Mouse (Mus musculus) midbrain, embryonic 13.5 days (tissue): ENCODE measurements around the gene Hs1bp3. TPM values are rescaled to one million over a fixed set of nuclear protein-coding genes. Genes with fewer than 3 reads are reported as not detected.

Experiments used
- ATAC-seq: fragments of 200-750 bp; cut with Nextera tagmentation; 2 replicates; pipeline ENCODE4 v1.8.0; 2017; ENCODE audit warnings: mild to moderate bottlenecking, moderate TSS enrichment, moderate library complexity
- H3K27ac ChIP-seq: fragments of 300-500 bp; sonication (generic); 2 replicates; pipeline ENCODE4 v1.5.1; 2015; ENCODE audit warnings: inconsistent platforms, mild to moderate bottlenecking, moderate library complexity
- H3K27me3 ChIP-seq: fragments of 300-500 bp; sonication (generic); 2 replicates; pipeline ENCODE4 v1.6.1; 2015; ENCODE audit warnings: mild to moderate bottlenecking, inconsistent platforms
- H3K36me3 ChIP-seq: fragments of 300-500 bp; sonication (generic); 2 replicates; pipeline ENCODE4 v1.6.1; 2015; ENCODE audit warnings: mild to moderate bottlenecking, inconsistent platforms
- H3K4me1 ChIP-seq: fragments of 300-500 bp; sonication (generic); replicated peaks from 2 replicates; pipeline ENCODE4 v1.6.1; 2015; ENCODE audit warnings: inconsistent platforms
- H3K4me2 ChIP-seq: fragments of 300-500 bp; sonication (generic); replicated peaks from 2 replicates; pipeline ENCODE4 v1.6.1; 2015; ENCODE audit warnings: moderate library complexity, mild to moderate bottlenecking, inconsistent platforms
- H3K4me3 ChIP-seq: fragments of 300-500 bp; sonication (generic); replicated peaks from 2 replicates; pipeline ENCODE4 v1.5.1; 2015; ENCODE audit warnings: mild to moderate bottlenecking, inconsistent platforms
- H3K9ac ChIP-seq: fragments of 300-500 bp; sonication (generic); replicated peaks from 2 replicates; pipeline ENCODE4 v1.6.1; 2015; ENCODE audit warnings: mild to moderate bottlenecking, inconsistent platforms
- H3K9me3 ChIP-seq: fragments of 300-500 bp; sonication (generic); 2 replicates; pipeline ENCODE4 v1.6.1; 2016; ENCODE audit warnings: mild to moderate bottlenecking, inconsistent platforms
- WGBS: fragments of 180-500 bp; shearing (Covaris S2); methylation state at CpG from one replicate; pipeline ENCODE4 v1.1.7; 2015; 5-methylcytosine and 5-hydroxymethylcytosine counted together
- polyA plus RNA-seq: library from polyadenylated mRNA; unstranded; fragments of >200 nt; fragmentation: Nextera tagmentation; extraction: Ambion mirVana; gene quantifications from 2 replicates; pipeline ENCODE4 v1.2.1, GENCODE M21; 2015

Gene Hs1bp3
- polyA plus RNA-seq, 1 experiment from 2014 or later, result 9.0 TPM

- Histone ChIP-seq H3K9ac (no peak overlapping the region), H3K36me3 (peaks cover 35% of the 10 kb centered on the region), H3K9me3 (no peaks in the 10 kb centered on the region), H3K4me2 (no peak overlapping the region), H3K27me3 (no peaks in the 10 kb centered on the region), H3K27ac (no peak overlapping the region), H3K4me3 (no peak overlapping the region), H3K4me1 (peaks cover 25% of the 10 kb centered on the region)
- WGBS, result 52% methylated on average over 8 of the region's 8 CpGs
- ATAC-seq, result no peak
Observed at GRCm38 (mm10) chr12:8338918-8339317, 25.7 kb downstream of the Hs1bp3 start.

GRCm38 (mm10) chr12:8339591-8340319 is 26.5 kb downstream of the Hs1bp3 start:
- no peak overlapping the region for H3K4me3 ChIP-seq
- H3K4me2 ChIP-seq, result no peak overlapping the region
- 17% methylated on average over 13 of the region's 13 CpGs for WGBS
- no peaks in the 10 kb centered on the region for H3K9me3 ChIP-seq
- H3K36me3 ChIP-seq, result peaks cover 35% of the 10 kb centered on the region
- no peaks in the 10 kb centered on the region for H3K27me3 ChIP-seq
- H3K27ac ChIP-seq, result no peak overlapping the region; the same call in 1 of the 2 replicates
- H3K9ac ChIP-seq, result peak overlapping the region; percentile 29; the same call in 1 of the 2 replicates
- ATAC-seq, result peak; percentile 38
- peaks cover 25% of the 10 kb centered on the region for H3K4me1 ChIP-seq

GRCm38 (mm10) chr12:8341008-8341407 is 27.8 kb downstream of the Hs1bp3 start:
- Histone ChIP-seq H3K4me3 (no peak overlapping the region), H3K27me3 (no peaks in the 10 kb centered on the region), H3K36me3 (peaks cover 29% of the 10 kb centered on the region), H3K4me2 (no peak overlapping the region), H3K4me1 (peaks cover 25% of the 10 kb centered on the region), H3K9ac (no peak overlapping the region), H3K27ac (no peak overlapping the region), H3K9me3 (no peaks in the 10 kb centered on the region)
- WGBS, result 95% methylated on average over 6 of the region's 6 CpGs
- ATAC-seq, result no peak

- Histone ChIP-seq H3K4me2 (no peak overlapping the region), H3K4me1 (peaks cover 20% of the 10 kb centered on the region), H3K9me3 (no peaks in the 10 kb centered on the region), H3K27me3 (no peaks in the 10 kb centered on the region), H3K4me3 (no peak overlapping the region), H3K9ac (no peak overlapping the region), H3K27ac (no peak overlapping the region), H3K36me3 (peaks cover 15% of the 10 kb centered on the region)
- no peak for ATAC-seq
- WGBS, result 92% methylated on average over 3 of the region's 3 CpGs
Observed at GRCm38 (mm10) chr12:8343381-8343780, 30.1 kb downstream of the Hs1bp3 start.

GRCm38 (mm10) chr12:8344897-8345296 is 31.7 kb downstream of the Hs1bp3 start:
- peaks cover 15% of the 10 kb centered on the region for H3K36me3 ChIP-seq
- H3K4me1 ChIP-seq, result peaks cover 9% of the 10 kb centered on the region
- H3K27ac ChIP-seq, result no peak overlapping the region
- WGBS, result 72% methylated on average over 9 of the region's 9 CpGs
- no peaks in the 10 kb centered on the region for H3K9me3 ChIP-seq
- H3K4me2 ChIP-seq, result no peak overlapping the region
- H3K4me3 ChIP-seq, result no peak overlapping the region
- H3K9ac ChIP-seq, result no peak overlapping the region
- no peaks in the 10 kb centered on the region for H3K27me3 ChIP-seq
- no peak for ATAC-seq

GRCm38 (mm10) chr12:8345539-8345938 is 32.3 kb downstream of the Hs1bp3 start:
- Histone ChIP-seq H3K4me3 (no peak overlapping the region), H3K36me3 (peaks cover 15% of the 10 kb centered on the region), H3K9ac (no peak overlapping the region), H3K4me2 (no peak overlapping the region), H3K27ac (no peak overlapping the region), H3K4me1 (0 out of 2 replicates have a peak, but pooled peaks cover 5% of the 10 kb centered on the region), H3K27me3 (no peaks in the 10 kb centered on the region), H3K9me3 (no peaks in the 10 kb centered on the region)
- 97% methylated on average over 5 of the region's 5 CpGs for WGBS
- ATAC-seq, result no peak

GRCm38 (mm10) chr12:8347746-8348462 is 34.7 kb downstream of the Hs1bp3 start:
- Histone ChIP-seq H3K4me2 (no peak overlapping the region), H3K27me3 (no peaks in the 10 kb centered on the region), H3K36me3 (peaks cover 3% of the 10 kb centered on the region), H3K9ac (no peak overlapping the region), H3K4me3 (no peak overlapping the region), H3K4me1 (0 out of 2 replicates have a peak, but pooled peaks cover 5% of the 10 kb centered on the region), H3K27ac (no peak overlapping the region), H3K9me3 (no peaks in the 10 kb centered on the region)
- ATAC-seq, result no peak
- 81% methylated on average over 8 of the region's 8 CpGs for WGBS

GRCm38 (mm10) chr12:8348733-8349513 is 35.7 kb downstream of the Hs1bp3 start:
- H3K27ac ChIP-seq, result no peak overlapping the region
- no peaks in the 10 kb centered on the region for H3K9me3 ChIP-seq
- WGBS, result 77% methylated on average over 9 of the region's 9 CpGs
- no peaks in the 10 kb centered on the region for H3K36me3 ChIP-seq
- ATAC-seq, result peak; percentile 32; the same call in 1 of the 2 replicates
- H3K9ac ChIP-seq, result no peak overlapping the region
- no peaks in the 10 kb centered on the region for H3K27me3 ChIP-seq
- no peak overlapping the region for H3K4me3 ChIP-seq
- H3K4me1 ChIP-seq, result 0 out of 2 replicates have a peak, but pooled peaks cover 5% of the 10 kb centered on the region
- H3K4me2 ChIP-seq, result no peak overlapping the region

GRCm38 (mm10) chr12:8351025-8351903 is 38.0 kb downstream of the Hs1bp3 start:
- H3K27ac ChIP-seq, result no peak overlapping the region
- H3K4me2 ChIP-seq, result no peak overlapping the region
- no peaks in the 10 kb centered on the region for H3K9me3 ChIP-seq
- WGBS, result 51% methylated on average over 4 of the region's 4 CpGs
- H3K4me1 ChIP-seq, result 0 out of 2 replicates have a peak, but pooled peaks cover 5% of the 10 kb centered on the region
- H3K9ac ChIP-seq, result no peak overlapping the region
- ATAC-seq, result no peak
- H3K36me3 ChIP-seq, result no peaks in the 10 kb centered on the region
- H3K27me3 ChIP-seq, result no peaks in the 10 kb centered on the region
- H3K4me3 ChIP-seq, result no peak overlapping the region

- H3K4me3 ChIP-seq, result no peak overlapping the region
- H3K27me3 ChIP-seq, result no peaks in the 10 kb centered on the region
- H3K9ac ChIP-seq, result no peak overlapping the region
- H3K4me1 ChIP-seq, result 0 out of 2 replicates have a peak, but pooled peaks cover 5% of the 10 kb centered on the region
- no peak for ATAC-seq
- no peaks in the 10 kb centered on the region for H3K36me3 ChIP-seq
- no peak overlapping the region for H3K4me2 ChIP-seq
- no peak overlapping the region for H3K27ac ChIP-seq
- H3K9me3 ChIP-seq, result no peaks in the 10 kb centered on the region
- 81% methylated on average over 4 of the region's 4 CpGs for WGBS
Observed at GRCm38 (mm10) chr12:8353071-8353470, 39.8 kb downstream of the Hs1bp3 start.

GRCm38 (mm10) chr12:8354187-8354586 is 41.0 kb downstream of the Hs1bp3 start:
- no peaks in the 10 kb centered on the region for H3K36me3 ChIP-seq
- H3K4me3 ChIP-seq, result no peak overlapping the region
- ATAC-seq, result no peak
- H3K27me3 ChIP-seq, result no peaks in the 10 kb centered on the region
- no peak overlapping the region for H3K9ac ChIP-seq
- no peak overlapping the region for H3K27ac ChIP-seq
- WGBS, result 100% methylated on average over 1 of the region's 1 CpGs
- H3K4me1 ChIP-seq, result 0 out of 2 replicates have a peak, but pooled peaks cover 5% of the 10 kb centered on the region
- H3K9me3 ChIP-seq, result no peaks in the 10 kb centered on the region
- H3K4me2 ChIP-seq, result no peak overlapping the region
